Mouse (Mus musculus): ENCODE data around the gene Dmrt3. TPM values are rescaled to one million over a fixed set of nuclear protein-coding genes. Genes with fewer than 3 reads are reported as not detected.
A peak's percentile ranks its signal among the peaks of the same experiment; 100 is the strongest.

Dmrt3 gene
- total RNA-seq, 4 experiments from 2014 or later = not detected

GRCm38 (mm10) chr19:25622291-25623251 is 12.5 kb downstream of the Dmrt3 start:
- peak; percentile 24 for DNase-seq (ENCODE audit: low spot score)

- peak; percentile 31 for DNase-seq (ENCODE audit: low spot score)
Measured at GRCm38 (mm10) chr19:25628490-25628889, 18.4 kb downstream of the Dmrt3 start.

GRCm38 (mm10) chr19:25635119-25635518 is 25.0 kb downstream of the Dmrt3 start:
- DNase-seq (ENCODE audit: low spot score) = no peak

DNA sequence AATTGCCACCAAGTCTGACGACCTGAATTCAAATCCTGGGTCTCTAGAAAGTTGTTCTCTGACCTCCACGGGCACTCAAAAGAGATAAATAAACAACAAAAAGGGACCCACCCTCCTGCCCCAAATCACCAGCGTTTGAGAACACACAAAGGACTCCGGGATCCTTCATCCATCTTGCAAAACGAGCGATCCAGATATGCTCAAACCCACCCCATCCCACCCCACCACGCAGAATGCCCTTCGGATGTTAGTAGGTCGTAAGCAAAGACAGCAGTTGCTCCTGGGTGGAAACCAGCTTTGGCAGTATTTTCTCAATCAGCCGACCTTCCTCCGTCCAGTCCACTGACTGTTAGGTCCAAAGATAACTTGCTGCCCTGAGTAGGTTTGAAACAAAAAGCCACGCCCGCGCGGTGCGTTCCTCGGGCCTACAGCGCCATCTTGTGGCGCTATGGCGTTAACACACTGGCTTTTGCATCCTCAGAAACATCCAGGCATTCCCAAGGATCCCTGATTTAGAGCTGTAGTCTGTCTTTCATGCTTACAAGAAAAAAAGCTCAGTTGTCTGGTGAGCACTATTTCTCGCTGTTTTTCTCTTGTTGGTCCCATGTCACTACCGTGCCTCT is 25.6 kb downstream of the Dmrt3 start:
- DNase-seq (ENCODE audit: low spot score) = peak; percentile 31

DNA sequence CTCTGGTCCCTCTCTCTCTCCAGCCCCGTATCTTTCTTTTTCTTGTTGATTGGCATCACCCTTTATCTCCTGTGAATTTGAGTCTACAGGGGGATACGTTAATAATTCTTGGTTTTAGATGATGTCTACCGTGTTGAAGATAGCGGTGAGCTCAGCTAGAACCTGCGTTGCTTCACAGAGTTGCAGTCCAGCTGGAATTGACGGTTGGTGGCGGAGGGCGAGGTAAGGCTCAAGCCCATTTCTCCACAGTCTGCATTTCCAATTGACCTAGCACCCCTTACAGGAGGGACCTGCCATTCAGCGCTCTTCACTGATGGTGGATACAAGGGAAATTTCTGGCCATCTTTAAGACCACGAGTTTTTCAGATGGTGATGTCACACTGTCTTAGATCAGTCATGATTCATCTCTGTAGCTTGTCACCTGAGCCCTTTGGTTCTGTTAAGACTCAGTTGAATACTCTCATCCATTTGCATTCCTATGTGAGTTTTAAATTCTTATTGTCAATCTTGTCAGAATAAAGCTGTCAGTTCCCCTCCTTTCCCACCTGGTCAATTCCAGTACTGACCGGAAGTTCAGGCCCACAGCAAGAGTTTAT is 28.8 kb downstream of the Dmrt3 start:
- DNase-seq (ENCODE audit: low spot score) = no peak

- DNase-seq (ENCODE audit: low spot score) = no peak
Measured at GRCm38 (mm10) chr19:25641786-25642185, 31.7 kb downstream of the Dmrt3 start.

- no peak for DNase-seq (ENCODE audit: low spot score)
Measured at GRCm38 (mm10) chr19:25647136-25647535, 37.0 kb downstream of the Dmrt3 start.

DNA sequence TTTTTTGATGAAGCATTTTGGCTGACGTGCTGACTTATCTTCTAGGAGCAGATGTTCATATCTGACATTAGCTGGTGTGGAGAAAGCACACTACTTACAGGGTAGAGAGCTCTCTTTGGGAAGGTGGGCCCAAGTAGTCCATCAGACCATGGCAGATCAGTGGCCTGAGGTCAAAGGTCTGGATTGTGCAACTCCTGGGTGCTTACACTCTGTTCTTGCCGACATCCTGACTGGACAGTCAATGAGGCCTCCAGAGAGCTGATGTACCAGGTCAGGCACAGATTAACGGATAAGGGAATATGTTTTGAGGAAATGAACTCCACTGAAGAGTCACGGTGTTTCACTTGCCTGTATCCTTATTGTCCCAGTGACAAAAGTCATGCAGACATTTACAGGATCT is 38.6 kb downstream of the Dmrt3 start:
- no peak for DNase-seq (ENCODE audit: low spot score)

DNA sequence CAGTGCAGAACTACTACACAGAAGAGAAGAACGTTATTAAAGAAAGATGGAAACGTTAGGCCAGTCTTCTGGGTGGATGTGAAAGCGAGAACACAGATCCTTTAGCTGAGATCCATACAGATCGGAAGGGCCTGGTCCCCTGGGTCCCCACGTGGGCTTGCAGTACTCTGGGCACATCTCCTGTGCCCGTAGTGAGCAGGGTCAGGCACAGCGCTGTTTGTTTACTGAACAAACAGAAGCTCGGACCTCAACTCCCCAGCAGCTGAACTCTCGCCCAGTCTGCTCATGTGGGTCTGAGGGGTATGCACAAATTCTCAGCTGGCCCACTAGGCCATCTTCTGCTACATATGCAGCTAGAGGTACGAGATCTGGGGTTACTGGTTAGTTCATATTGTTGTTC is 40.4 kb downstream of the Dmrt3 start:
- no peak for DNase-seq (ENCODE audit: low spot score)

GRCm38 (mm10) chr19:25652560-25652959 is 42.5 kb downstream of the Dmrt3 start:
- DNase-seq (ENCODE audit: low spot score) = no peak

DNA sequence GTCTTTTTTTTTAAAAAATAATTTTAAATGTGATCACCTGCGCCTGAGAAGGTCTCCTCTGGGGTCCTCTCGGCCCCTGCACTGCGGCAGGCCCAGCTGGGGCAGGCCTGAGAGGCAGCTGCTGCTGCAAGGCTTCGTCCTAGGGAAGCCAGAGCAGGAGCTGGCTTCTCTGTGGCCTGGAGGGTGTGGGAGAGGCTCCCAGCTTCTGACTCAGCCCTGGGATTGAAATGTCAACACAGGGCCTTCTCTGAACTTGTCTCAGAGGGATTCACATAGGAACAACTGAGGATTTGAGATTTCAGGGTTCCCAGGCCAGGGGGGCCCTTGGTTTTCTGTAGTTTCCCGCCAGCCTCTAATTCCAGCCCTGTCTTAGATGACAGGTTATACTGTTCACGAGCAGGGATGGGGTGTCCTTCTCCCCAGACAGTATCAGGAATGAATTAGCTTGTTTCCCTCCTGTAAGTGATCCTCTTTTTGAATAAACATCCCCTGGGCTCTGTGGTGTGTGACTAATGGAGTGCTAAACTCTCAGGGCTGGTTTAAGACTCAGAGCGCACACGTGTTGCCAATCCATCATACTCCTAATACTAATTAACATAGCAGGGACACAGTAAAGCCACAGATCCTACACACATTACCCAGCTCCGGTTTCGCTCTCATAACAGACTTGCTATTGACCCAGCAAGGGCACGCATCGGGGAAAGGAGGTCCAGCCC is 44.1 kb downstream of the Dmrt3 start:
- DNase-seq (ENCODE audit: low spot score) = no peak

- DNase-seq (ENCODE audit: low spot score) = no peak
Measured at GRCm38 (mm10) chr19:25665486-25666339, 55.6 kb downstream of the Dmrt3 start.

GRCm38 (mm10) chr19:25667836-25668235 is 57.7 kb downstream of the Dmrt3 start:
- DNase-seq (ENCODE audit: low spot score) = no peak

DNA sequence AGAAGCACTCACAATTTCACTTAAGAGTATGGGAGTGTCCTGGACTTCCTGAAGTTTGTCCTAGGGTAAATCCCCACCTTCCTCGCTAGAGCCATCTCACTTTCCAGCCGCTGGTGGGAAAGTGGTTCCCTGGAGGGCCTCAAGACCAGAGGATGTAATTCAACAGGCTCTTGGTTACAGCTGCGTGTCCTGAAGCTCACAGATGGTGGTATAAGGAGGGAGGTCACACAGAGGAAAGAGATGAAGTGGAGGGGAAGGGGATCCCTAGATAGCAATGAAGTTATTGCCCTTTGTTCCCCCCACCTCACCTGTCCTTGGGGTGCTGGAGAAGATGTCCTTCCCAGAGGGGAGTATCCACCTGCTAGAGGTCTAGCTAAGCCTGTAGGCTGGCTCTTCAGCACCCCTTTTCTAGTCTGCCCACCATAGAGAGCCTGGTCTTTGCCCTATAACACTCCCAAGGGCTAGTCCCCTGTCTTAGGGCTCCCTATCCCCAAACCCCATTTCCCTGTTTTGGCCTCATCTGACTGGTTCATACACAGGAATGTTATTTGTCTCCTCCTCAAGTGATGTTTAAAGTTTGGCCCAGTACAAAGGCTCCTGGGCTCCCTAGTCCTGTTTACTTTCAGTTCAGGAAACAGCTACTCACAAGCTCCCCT is 59.6 kb downstream of the Dmrt3 start:
- no peak for DNase-seq (ENCODE audit: low spot score)

DNA sequence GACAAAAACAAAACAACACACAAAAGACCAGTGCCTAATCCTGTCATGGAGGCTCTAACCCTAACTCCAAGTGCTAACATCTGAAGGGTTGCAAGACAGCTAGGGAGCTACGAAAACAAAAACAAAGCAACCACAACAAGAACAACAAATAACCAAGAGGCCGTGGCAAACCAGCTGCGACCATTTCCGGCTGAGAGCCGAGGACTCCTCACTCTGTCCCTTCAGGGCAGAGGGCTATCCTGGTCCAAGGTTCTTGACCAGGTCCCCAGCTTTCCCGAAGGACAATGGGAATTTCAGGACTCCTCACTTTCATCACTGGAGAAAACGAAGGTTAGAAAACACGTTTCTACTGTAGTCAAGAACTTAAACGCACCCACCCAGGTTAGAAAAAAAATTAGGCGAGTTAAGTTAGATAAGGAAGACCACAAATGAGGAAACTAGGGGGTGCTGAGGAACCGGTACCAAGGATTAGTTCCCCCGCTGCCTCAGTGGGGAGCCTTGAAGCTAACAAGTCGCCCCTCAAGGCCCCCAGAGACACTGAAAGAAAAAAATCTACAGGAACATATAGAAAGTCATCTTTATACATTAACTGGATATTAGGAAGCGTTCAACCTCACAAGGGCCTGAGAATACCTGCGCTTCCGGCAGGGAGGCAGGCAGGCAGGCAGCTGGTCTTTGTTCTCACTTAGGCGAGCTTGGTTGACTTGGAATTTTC is 60.6 kb downstream of the Dmrt3 start:
- DNase-seq (ENCODE audit: low spot score) = no peak

DNA sequence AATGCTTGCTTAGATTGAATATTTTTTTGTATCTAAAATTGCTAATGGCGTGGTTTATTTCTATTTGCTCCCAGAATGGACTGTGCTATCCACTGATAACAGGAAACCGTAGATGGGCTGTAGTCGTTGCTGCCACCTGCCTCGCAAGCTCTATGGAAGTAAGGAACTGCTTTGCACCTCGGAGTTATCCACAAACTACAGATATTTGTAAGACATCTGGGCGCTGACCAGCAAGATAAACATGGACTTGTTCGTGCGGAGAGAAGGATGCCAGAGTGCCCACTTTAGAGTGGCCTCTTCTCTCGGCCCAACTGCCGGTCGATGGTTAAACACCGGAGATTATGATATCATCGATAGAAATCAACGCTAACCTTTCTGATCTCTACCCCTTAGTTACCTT is 61.6 kb downstream of the Dmrt3 start:
- DNase-seq (ENCODE audit: low spot score) = no peak

DNA sequence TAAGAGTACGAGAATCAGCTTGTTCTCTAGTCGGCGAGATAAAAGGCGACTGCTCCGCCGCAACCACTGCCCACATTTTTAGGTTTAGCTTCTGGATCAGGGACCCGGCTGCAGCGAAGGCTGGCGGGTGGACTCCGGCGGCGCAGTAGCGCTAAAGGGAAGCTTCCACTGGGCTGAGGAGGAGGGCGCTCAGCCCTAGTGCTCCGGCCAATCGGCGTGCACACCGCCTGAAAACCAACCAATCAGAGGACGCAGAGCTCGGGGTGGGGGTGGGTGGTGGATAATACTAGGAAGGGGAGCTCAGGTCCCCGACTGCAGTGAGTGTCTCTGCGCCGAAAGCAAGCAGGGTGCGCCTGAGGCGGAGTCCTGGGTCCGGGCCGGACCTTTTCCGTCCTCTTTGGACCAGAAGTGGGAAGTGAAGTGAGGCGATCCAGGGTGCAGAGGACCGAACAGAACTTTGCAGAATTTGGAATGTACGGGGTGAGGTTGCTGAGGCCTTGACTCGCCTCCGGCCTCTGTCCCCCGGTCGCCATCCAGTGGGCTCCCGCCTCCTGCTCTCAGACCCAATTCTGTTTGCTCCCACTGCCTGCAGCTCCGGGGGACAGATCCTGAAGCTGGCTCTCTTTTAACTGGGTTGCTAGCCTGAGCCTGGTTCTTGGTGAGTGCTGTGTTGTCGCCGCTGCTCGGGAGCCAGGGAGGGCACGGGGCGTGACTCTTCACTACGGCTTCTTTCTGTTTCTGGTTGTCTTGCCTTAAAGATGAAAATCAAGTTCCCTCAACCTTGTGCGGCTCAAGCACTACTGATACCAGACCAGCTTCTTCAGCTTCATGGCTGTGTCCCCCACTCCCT is 62.2 kb downstream of the Dmrt3 start, which contains the start of gene Dmrt2:
Gene Dmrt2 (plus strand): TSS at position 311 of the 850 bp plus-strand sequence.
- peak; percentile 44 for DNase-seq (ENCODE audit: low spot score)
